ENCODE assay signal across 8 mouse cellular contexts in the genomic region with DNA sequence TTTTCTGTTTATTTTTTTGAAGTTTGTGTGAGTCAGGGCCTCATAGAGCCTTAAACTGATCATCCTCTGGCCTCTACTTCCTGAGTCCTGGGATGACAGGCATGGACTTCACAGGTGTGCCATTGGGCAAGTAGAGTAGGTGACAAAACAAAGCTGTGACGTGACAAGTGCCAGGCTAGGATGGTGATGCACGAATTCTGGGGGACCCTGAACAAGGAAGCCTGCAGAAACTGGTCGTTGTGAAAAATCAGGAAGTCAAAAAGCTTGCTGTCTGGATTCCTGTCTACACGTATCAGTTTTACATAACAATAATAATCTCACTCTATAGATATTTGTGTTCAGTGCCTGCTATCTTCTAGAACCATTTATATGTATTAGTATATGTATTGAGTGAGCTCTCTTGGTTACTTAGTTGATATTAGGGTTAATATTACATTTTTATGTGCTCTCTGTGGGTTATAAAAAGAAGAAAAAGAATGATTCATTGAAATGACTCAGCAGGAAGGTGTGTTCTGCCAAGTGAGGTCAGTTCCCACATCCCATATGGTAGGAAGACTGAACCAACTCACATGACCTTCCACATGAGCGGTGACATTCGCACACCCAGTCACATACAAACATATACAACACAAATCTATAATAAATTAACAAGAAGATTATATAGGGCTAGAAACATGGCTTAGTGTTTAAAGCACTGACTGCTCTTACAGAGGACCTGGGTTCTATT. TPM values are rescaled to one million over a fixed set of nuclear protein-coding genes. Genes with fewer than 3 reads are reported as not detected.
DNase-seq lines count a peak whose midpoint lies in the region; ATAC-seq lines count a peak whose summit lies in the region.

No protein-coding gene starts in this region.

- no peaks in the 10 kb centered on the region for H3K9me3 ChIP-seq in limb, embryonic 15.5 days
- H3K9me3 ChIP-seq in limb, embryonic 10.5 days (replicated peaks): no peaks in the 10 kb centered on the region
- no peaks in the 10 kb centered on the region for H3K9me3 ChIP-seq in embryonic facial prominence, embryonic 13.5 days
- H3K9me3 ChIP-seq in hindbrain, embryonic 14.5 days (ENCODE audit: control insufficient read depth, low read length): no peaks in the 10 kb centered on the region

- H3K4me1 ChIP-seq in limb, embryonic 15.5 days: peaks cover 2% of the 10 kb centered on the region; the same call in 1 of the 2 replicates
- no peaks in the 10 kb centered on the region for H3K4me1 ChIP-seq in limb, embryonic 10.5 days
- peaks cover 10% of the 10 kb centered on the region; the same call in 1 of the 2 replicates for H3K4me1 ChIP-seq in embryonic facial prominence, embryonic 13.5 days
- no peaks in the 10 kb centered on the region for H3K4me1 ChIP-seq in hindbrain, embryonic 14.5 days (replicated peaks; ENCODE audit: control insufficient read depth, insufficient read depth, low read length)

- ATAC-seq in limb, embryonic 15.5 days (ENCODE audit: insufficient number of reproducible peaks, low FRiP score, low TSS enrichment, low read depth): no peak
- ATAC-seq in embryonic facial prominence, embryonic 13.5 days (ENCODE audit: insufficient number of reproducible peaks, insufficient read depth, low FRiP score, low TSS enrichment, low read depth): no peak
- peak; percentile 77 for ATAC-seq in neutrophil, adult 5-6 weeks (ENCODE audit: extremely low read depth, insufficient number of reproducible peaks, low FRiP score, poor library complexity, severe bottlenecking)
- ATAC-seq in hindbrain, embryonic 14.5 days (ENCODE audit: low FRiP score): no peak

- WGBS in limb, embryonic 15.5 days: 69% methylated on average over 6 of the region's 6 CpGs
- 89% methylated on average over 6 of the region's 6 CpGs for WGBS in limb, embryonic 10.5 days
- WGBS in embryonic facial prominence, embryonic 13.5 days: 79% methylated on average over 6 of the region's 6 CpGs
- WGBS in hindbrain, embryonic 14.5 days: 89% methylated on average over 6 of the region's 6 CpGs

- no peaks in the 10 kb centered on the region for H3K36me3 ChIP-seq in limb, embryonic 15.5 days
- no peaks in the 10 kb centered on the region for H3K36me3 ChIP-seq in limb, embryonic 10.5 days
- no peaks in the 10 kb centered on the region for H3K36me3 ChIP-seq in embryonic facial prominence, embryonic 13.5 days
- H3K36me3 ChIP-seq in hindbrain, embryonic 14.5 days (replicated peaks; ENCODE audit: control insufficient read depth, insufficient read depth): no peaks in the 10 kb centered on the region

- H3K27me3 ChIP-seq in limb, embryonic 15.5 days: no peaks in the 10 kb centered on the region
- H3K27me3 ChIP-seq in limb, embryonic 10.5 days (ENCODE audit: low read depth, poor library complexity, severe bottlenecking): no peaks in the 10 kb centered on the region
- H3K27me3 ChIP-seq in embryonic facial prominence, embryonic 13.5 days: no peaks in the 10 kb centered on the region
- H3K27me3 ChIP-seq in hindbrain, embryonic 14.5 days (ENCODE audit: control insufficient read depth, insufficient read depth, low read length): peaks cover 5% of the 10 kb centered on the region; the same call in 1 of the 2 replicates

- no peak overlapping the region for H3K4me3 ChIP-seq in limb, embryonic 15.5 days
- H3K4me3 ChIP-seq in limb, embryonic 10.5 days: no peak overlapping the region
- H3K4me3 ChIP-seq in embryonic facial prominence, embryonic 13.5 days: no peak overlapping the region
- H3K4me3 ChIP-seq in hindbrain, embryonic 14.5 days (replicated peaks; ENCODE audit: low read length): no peak overlapping the region

- DNase-seq in cerebellum, adult 18-20 months: peak; percentile 28 to 31
- DNase-seq in cerebellum, postnatal 10 days: no peak
- no peak for DNase-seq in limb, embryonic 10.5 days (ENCODE audit: low spot score)
- DNase-seq in frontal cortex, postnatal 25 days (ENCODE audit: low spot score in 2 of 2): no peak
- no peak for DNase-seq in hindbrain, embryonic 14.5 days (ENCODE audit: low spot score)

- H3K9ac ChIP-seq in limb, embryonic 15.5 days: no peak overlapping the region
- no peak overlapping the region for H3K9ac ChIP-seq in embryonic facial prominence, embryonic 13.5 days
- no peak overlapping the region for H3K9ac ChIP-seq in hindbrain, embryonic 14.5 days

- H3K4me2 ChIP-seq in limb, embryonic 15.5 days: no peak overlapping the region
- H3K4me2 ChIP-seq in embryonic facial prominence, embryonic 13.5 days: no peak overlapping the region
- no peak overlapping the region for H3K4me2 ChIP-seq in hindbrain, embryonic 14.5 days (replicated peaks)

- 0 out of 2 replicates have a peak overlapping the region, but pooled peaks have one; percentile 22 for H3K27ac ChIP-seq in limb, embryonic 15.5 days
- no peak overlapping the region for H3K27ac ChIP-seq in limb, embryonic 10.5 days
- H3K27ac ChIP-seq in embryonic facial prominence, embryonic 13.5 days: peak overlapping the region; percentile 28; the same call in 1 of the 2 replicates
- no peak overlapping the region for H3K27ac ChIP-seq in hindbrain, embryonic 14.5 days

RNA-seq across cellular contexts. Expression of gene Sntb2, which starts 37.2 kb away (rescaled TPM):
- polyA plus RNA-seq in limb, embryonic 15.5 days (2015; fragmentation: Nextera tagmentation; extraction: Ambion mirVana): 14.9 and 17.8 TPM in 2 replicates
- polyA plus RNA-seq in limb, embryonic 10.5 days (2016; fragmentation: Nextera tagmentation; extraction: Ambion mirVana): 15.8 and 15.9 TPM in 2 replicates
- 17.6 and 20.1 TPM in 2 replicates for polyA plus RNA-seq in embryonic facial prominence, embryonic 13.5 days (2015; fragmentation: Nextera tagmentation; extraction: Ambion mirVana)
- 19.8 and 25.8 TPM in 2 replicates for total RNA-seq in neutrophil, adult 5-6 weeks (2017)
- 6.3 and 7.3 TPM in 2 replicates for polyA plus RNA-seq in hindbrain, embryonic 14.5 days (2014; fragmentation: Nextera tagmentation; extraction: Ambion mirVana)

RNA-seq across cellular contexts. Expression of gene Vps4a, which starts 58.3 kb away (rescaled TPM):
- 71.3 and 79.3 TPM in 2 replicates for polyA plus RNA-seq in limb, embryonic 15.5 days (2015; fragmentation: Nextera tagmentation; extraction: Ambion mirVana)
- 56.4 and 67.5 TPM in 2 replicates for polyA plus RNA-seq in limb, embryonic 10.5 days (2016; fragmentation: Nextera tagmentation; extraction: Ambion mirVana)
- polyA plus RNA-seq in embryonic facial prominence, embryonic 13.5 days (2015; fragmentation: Nextera tagmentation; extraction: Ambion mirVana): 81.6 and 81.7 TPM in 2 replicates
- 39.0 and 42.0 TPM in 2 replicates for total RNA-seq in neutrophil, adult 5-6 weeks (2017)
- 149 and 172 TPM in 2 replicates for polyA plus RNA-seq in hindbrain, embryonic 14.5 days (2014; fragmentation: Nextera tagmentation; extraction: Ambion mirVana)

Comparison
In these comparisons a context has a peak if more than half of its experiments do, and no peak if none do; other contexts are left out.
1. DNase-seq: peak in cerebellum, adult 18-20 months (2 of 2); none in cerebellum, postnatal 10 days (0 of 2), limb, embryonic 10.5 days (single experiment), frontal cortex, postnatal 25 days (0 of 2) and hindbrain, embryonic 14.5 days (single experiment).
2. H3K27ac ChIP-seq: peak in limb, embryonic 15.5 days (single experiment) and embryonic facial prominence, embryonic 13.5 days (single experiment); none in limb, embryonic 10.5 days (single experiment) and hindbrain, embryonic 14.5 days (single experiment).